Mouse (Mus musculus) thymus, postnatal 0 days (tissue): ENCODE data around the gene Tnfsf11. TPM values are rescaled to one million over a fixed set of nuclear protein-coding genes. Genes with fewer than 3 reads are reported as not detected.
A peak's percentile ranks its signal among the peaks of the same experiment; 100 is the strongest.

ENCODE experiments used
- DNase-seq: peaks from one replicate; pipeline ENCODE4 v3.0.0-alpha.2; 2015; ENCODE audit warnings: low spot score
- polyA plus RNA-seq: library from polyadenylated mRNA; unstranded; fragments of >200 nt; fragmentation: Nextera tagmentation; extraction: Ambion mirVana; gene quantifications from 2 replicates; pipeline ENCODE4 v1.2.1, GENCODE M21; 2015

Gene Tnfsf11
- 7.0 and 8.0 TPM in 2 replicates for polyA plus RNA-seq

GRCm38 (mm10) chr14:78307286-78308237, at the start of gene Tnfsf11:
Gene Tnfsf11, minus strand, starts transcription at chr14:78308043.
- DNase-seq, result peak; percentile 40

GRCm38 (mm10) chr14:78356764-78357163, 48.9 kb upstream of the Tnfsf11 start:
- peak; percentile 84 for DNase-seq

- DNase-seq, result peak; percentile 69
Measured at GRCm38 (mm10) chr14:78355381-78355780, 47.5 kb upstream of the Tnfsf11 start.

- DNase-seq, result no peak
Measured at GRCm38 (mm10) chr14:78352865-78353264, 45.0 kb upstream of the Tnfsf11 start.

- DNase-seq, result no peak
Measured at GRCm38 (mm10) chr14:78351544-78351943, 43.7 kb upstream of the Tnfsf11 start.

GRCm38 (mm10) chr14:78347715-78348114, 39.9 kb upstream of the Tnfsf11 start:
- no peak for DNase-seq

GRCm38 (mm10) chr14:78343007-78343406, 35.2 kb upstream of the Tnfsf11 start:
- no peak for DNase-seq

GRCm38 (mm10) chr14:78342146-78342545, 34.3 kb upstream of the Tnfsf11 start:
- no peak for DNase-seq

- no peak for DNase-seq
Measured at GRCm38 (mm10) chr14:78333341-78333740, 25.5 kb upstream of the Tnfsf11 start.

GRCm38 (mm10) chr14:78331368-78331767, 23.5 kb upstream of the Tnfsf11 start:
- no peak for DNase-seq

- DNase-seq, result no peak
Measured at GRCm38 (mm10) chr14:78330576-78331300, 22.9 kb upstream of the Tnfsf11 start.

- DNase-seq, result no peak
Measured at GRCm38 (mm10) chr14:78329765-78330451, 22.1 kb upstream of the Tnfsf11 start.

GRCm38 (mm10) chr14:78323356-78323755, 15.5 kb upstream of the Tnfsf11 start:
- DNase-seq, result no peak

GRCm38 (mm10) chr14:78322916-78323315, 15.1 kb upstream of the Tnfsf11 start:
- no peak for DNase-seq

GRCm38 (mm10) chr14:78320248-78320647, 12.4 kb upstream of the Tnfsf11 start:
- peak; percentile 23 for DNase-seq

- no peak for DNase-seq
Measured at GRCm38 (mm10) chr14:78319580-78319979, 11.7 kb upstream of the Tnfsf11 start.

- no peak for DNase-seq
Measured at GRCm38 (mm10) chr14:78319000-78319399, 11.2 kb upstream of the Tnfsf11 start.

- DNase-seq, result no peak
Measured at GRCm38 (mm10) chr14:78317623-78318022, 9.8 kb upstream of the Tnfsf11 start.

- DNase-seq, result no peak
Measured at GRCm38 (mm10) chr14:78300914-78301313, 6.9 kb downstream of the Tnfsf11 start.

- DNase-seq, result peak; percentile 33
Measured at GRCm38 (mm10) chr14:78292687-78293086, 15.2 kb downstream of the Tnfsf11 start.

- no peak for DNase-seq
Measured at GRCm38 (mm10) chr14:78289912-78290523, 17.8 kb downstream of the Tnfsf11 start.
